Mouse (Mus musculus) adrenal gland, postnatal 4 days (tissue): Measurements from ENCODE around the gene Gm21679. TPM values are rescaled to one million over a fixed set of nuclear protein-coding genes. Genes with fewer than 3 reads are reported as not detected.
"Not testable (repeated sequence)": the region's sequence is repeated elsewhere in the genome, so short reads cannot be mapped to it uniquely, and the experiment has no call there.

Experiments used
- DNase-seq, 2 experiments: peaks; one replicate each; pipeline ENCODE4 v3.0.0; 2021 to 2022; ENCODE audit warnings: low spot score in 2 of 2, mixed read lengths in 2 of 2
- long read RNA-seq, 2 experiments: library from polyadenylated mRNA; stranded (forward); transcript quantifications; one replicate each; pipeline ENCODE4 v2.0.0; 2021
- total RNA-seq, 2 experiments: library from RNA; stranded (reverse); gene quantifications; 2 replicates each; pipeline ENCODE4 v1.2.3; 2021

Gm21679 gene
- total RNA-seq = not detected
- long read RNA-seq, experiment 1 = 0 reads
- long read RNA-seq, experiment 2 = 0 reads

GRCm38 (mm10) chrY:29683270-29683669 is at the start of gene Gm21679:
Gene Gm21679 (minus strand): TSS chrY:29683370.
- not testable (repeated sequence) for DNase-seq
